8 mouse cellular contexts compared by ENCODE assay signal in genomic region chr11:78328512-78329056, GRCm38 (mm10). TPM values are rescaled to one million over a fixed set of nuclear protein-coding genes. Genes with fewer than 3 reads are reported as not detected.
A peak's percentile ranks its signal among the peaks of the same experiment; 100 is the strongest.
DNase-seq lines count a peak whose midpoint lies in the region; ATAC-seq and TF ChIP-seq lines count a peak whose summit lies in the region.

No protein-coding gene starts in this region.

- no peak overlapping the region for H3K27ac ChIP-seq in kidney, embryonic 14.5 days (ENCODE audit: low read depth, low read length)
- no peak overlapping the region for H3K27ac ChIP-seq in bone marrow macrophage, adult 2 months (ENCODE audit: insufficient read depth, low read depth, low read length)
- H3K27ac ChIP-seq in hindbrain, embryonic 12.5 days = 0 out of 2 replicates have a peak overlapping the region, but pooled peaks have one; percentile 17
- H3K27ac ChIP-seq in midbrain, embryonic 12.5 days (replicated peaks) = no peak overlapping the region

- no peaks in the 10 kb centered on the region for H3K27me3 ChIP-seq in kidney, embryonic 14.5 days (ENCODE audit: control insufficient read depth, insufficient read depth, low read length)
- no peaks in the 10 kb centered on the region for H3K27me3 ChIP-seq in hindbrain, embryonic 12.5 days
- H3K27me3 ChIP-seq in midbrain, embryonic 12.5 days = no peaks in the 10 kb centered on the region

- TF ChIP-seq POLR2A in bone marrow macrophage, adult 2 months (IDR thresholded peaks at IDR 0.05; ENCODE audit: borderline replicate concordance, low read depth, low read length) = no peak

- peak; percentile 74 for ATAC-seq in kidney, embryonic 14.5 days (ENCODE audit: low FRiP score, low TSS enrichment)
- ATAC-seq in hindbrain, embryonic 12.5 days (ENCODE audit: low FRiP score) = peak; percentile 68
- peak; percentile 78 for ATAC-seq in midbrain, embryonic 12.5 days (ENCODE audit: low FRiP score, low read depth)

- TF ChIP-seq CTCF in bone marrow macrophage, adult 2 months (IDR thresholded peaks at IDR 0.05; ENCODE audit: low read depth, low read length) = no peak

- H3K9ac ChIP-seq in kidney, embryonic 14.5 days (ENCODE audit: low read depth, low read length) = peak overlapping the region; percentile 85
- peak overlapping the region; percentile 84 for H3K9ac ChIP-seq in hindbrain, embryonic 12.5 days
- H3K9ac ChIP-seq in midbrain, embryonic 12.5 days (replicated peaks) = peak overlapping the region; percentile 89

- H3K4me3 ChIP-seq in kidney, embryonic 14.5 days (ENCODE audit: low read length) = peak overlapping the region; percentile 91
- H3K4me3 ChIP-seq in bone marrow macrophage, adult 2 months (ENCODE audit: insufficient read depth, low read length) = peak overlapping the region; percentile 66
- peak overlapping the region; percentile 92 for H3K4me3 ChIP-seq in hindbrain, embryonic 12.5 days
- peak overlapping the region; percentile 85 for H3K4me3 ChIP-seq in midbrain, embryonic 12.5 days

- no peaks in the 10 kb centered on the region for H3K9me3 ChIP-seq in kidney, embryonic 14.5 days (ENCODE audit: control insufficient read depth, low read length)
- no peaks in the 10 kb centered on the region for H3K9me3 ChIP-seq in hindbrain, embryonic 12.5 days (replicated peaks)
- H3K9me3 ChIP-seq in midbrain, embryonic 12.5 days = no peaks in the 10 kb centered on the region

- under 1% methylated on average over 38 of the region's 41 CpGs for WGBS in kidney, embryonic 14.5 days
- under 1% methylated on average over 40 of the region's 41 CpGs for WGBS in hindbrain, embryonic 12.5 days
- under 1% methylated on average over 38 of the region's 41 CpGs for WGBS in midbrain, embryonic 12.5 days

- peak overlapping the region; percentile 91 for H3K4me2 ChIP-seq in kidney, embryonic 14.5 days (replicated peaks; ENCODE audit: low read depth, low read length)
- peak overlapping the region; percentile 95 for H3K4me2 ChIP-seq in hindbrain, embryonic 12.5 days (replicated peaks)
- peak overlapping the region; percentile 93 for H3K4me2 ChIP-seq in midbrain, embryonic 12.5 days (replicated peaks)

- H3K36me3 ChIP-seq in kidney, embryonic 14.5 days (ENCODE audit: control insufficient read depth, insufficient read depth, low read length) = peaks cover 6% of the 10 kb centered on the region
- peaks cover 15% of the 10 kb centered on the region for H3K36me3 ChIP-seq in hindbrain, embryonic 12.5 days
- peaks cover 13% of the 10 kb centered on the region for H3K36me3 ChIP-seq in midbrain, embryonic 12.5 days

- peaks cover 8% of the 10 kb centered on the region; the same call in 1 of the 2 replicates for H3K4me1 ChIP-seq in kidney, embryonic 14.5 days (ENCODE audit: control insufficient read depth, insufficient read depth, low read length)
- peaks cover 13% of the 10 kb centered on the region for H3K4me1 ChIP-seq in bone marrow macrophage, adult 2 months (ENCODE audit: control insufficient read depth, insufficient read depth, low read length)
- H3K4me1 ChIP-seq in hindbrain, embryonic 12.5 days = peaks cover 11% of the 10 kb centered on the region
- H3K4me1 ChIP-seq in midbrain, embryonic 12.5 days = peaks cover 12% of the 10 kb centered on the region

- DNase-seq in kidney, postnatal 10 days = no peak
- DNase-seq in urinary bladder, postnatal 25 days (ENCODE audit: low spot score) = no peak
- no peak for DNase-seq in embryo, embryonic 10.5 days (ENCODE audit: low spot score)
- no peak for DNase-seq in ovary, postnatal 36 days (ENCODE audit: low spot score)

RNA-seq across cellular contexts. Expression of gene Pigs, which starts 0.4 kb away (rescaled TPM):
- 48.9 and 76.0 TPM in 2 replicates for polyA plus RNA-seq in kidney, embryonic 14.5 days (2014; fragmentation: Nextera tagmentation; extraction: Ambion mirVana)
- 80.8 and 85.9 TPM in 2 replicates for polyA plus RNA-seq in bone marrow macrophage, adult 2 months (2012; ENCODE audit: insufficient read depth, insufficient read length, missing spikeins)
- 76.9 and 77.1 TPM in 2 replicates for polyA plus RNA-seq in hindbrain, embryonic 12.5 days (2016; fragmentation: Nextera tagmentation; extraction: Ambion mirVana)
- polyA plus RNA-seq in midbrain, embryonic 12.5 days (2016; fragmentation: Nextera tagmentation; extraction: Ambion mirVana) = 59.9 and 67.2 TPM in 2 replicates

RNA-seq across cellular contexts. Expression of gene Aldoc, which starts 5.8 kb away (rescaled TPM):
- polyA plus RNA-seq in kidney, embryonic 14.5 days (2014; fragmentation: Nextera tagmentation; extraction: Ambion mirVana) = 2.3 and 4.3 TPM in 2 replicates
- polyA plus RNA-seq in bone marrow macrophage, adult 2 months (2012; ENCODE audit: insufficient read depth, insufficient read length, missing spikeins) = 21.9 and 31.0 TPM in 2 replicates
- polyA plus RNA-seq in hindbrain, embryonic 12.5 days (2016; fragmentation: Nextera tagmentation; extraction: Ambion mirVana) = 16.8 and 20.1 TPM in 2 replicates
- 1.8 and 4.6 TPM in 2 replicates for polyA plus RNA-seq in midbrain, embryonic 12.5 days (2016; fragmentation: Nextera tagmentation; extraction: Ambion mirVana)

RNA-seq across cellular contexts. Expression of gene Unc119, which starts 14.7 kb away (rescaled TPM):
- 49.6 and 57.1 TPM in 2 replicates for polyA plus RNA-seq in kidney, embryonic 14.5 days (2014; fragmentation: Nextera tagmentation; extraction: Ambion mirVana)
- polyA plus RNA-seq in bone marrow macrophage, adult 2 months (2012; ENCODE audit: insufficient read depth, insufficient read length, missing spikeins) = 35.5 and 38.5 TPM in 2 replicates
- polyA plus RNA-seq in hindbrain, embryonic 12.5 days (2016; fragmentation: Nextera tagmentation; extraction: Ambion mirVana) = 86.0 and 92.7 TPM in 2 replicates
- 80.0 and 80.6 TPM in 2 replicates for polyA plus RNA-seq in midbrain, embryonic 12.5 days (2016; fragmentation: Nextera tagmentation; extraction: Ambion mirVana)

RNA-seq across cellular contexts. Expression of gene Spag5, which starts 27.3 kb away (rescaled TPM):
- 35.7 and 50.9 TPM in 2 replicates for polyA plus RNA-seq in kidney, embryonic 14.5 days (2014; fragmentation: Nextera tagmentation; extraction: Ambion mirVana)
- 19.3 and 28.1 TPM in 2 replicates for polyA plus RNA-seq in bone marrow macrophage, adult 2 months (2012; ENCODE audit: insufficient read depth, insufficient read length, missing spikeins)
- polyA plus RNA-seq in hindbrain, embryonic 12.5 days (2016; fragmentation: Nextera tagmentation; extraction: Ambion mirVana) = 29.4 and 35.9 TPM in 2 replicates
- polyA plus RNA-seq in midbrain, embryonic 12.5 days (2016; fragmentation: Nextera tagmentation; extraction: Ambion mirVana) = 47.6 and 51.8 TPM in 2 replicates

RNA-seq across cellular contexts. Expression of gene BC030499, which starts 37.9 kb away (rescaled TPM):
- 0.10 and 0.47 TPM in 2 replicates for polyA plus RNA-seq in kidney, embryonic 14.5 days (2014; fragmentation: Nextera tagmentation; extraction: Ambion mirVana)
- polyA plus RNA-seq in bone marrow macrophage, adult 2 months (2012; ENCODE audit: insufficient read depth, insufficient read length, missing spikeins) = 3.5 and 4.4 TPM in 2 replicates
- 0.34 and 0.51 TPM in 2 replicates for polyA plus RNA-seq in hindbrain, embryonic 12.5 days (2016; fragmentation: Nextera tagmentation; extraction: Ambion mirVana)
- polyA plus RNA-seq in midbrain, embryonic 12.5 days (2016; fragmentation: Nextera tagmentation; extraction: Ambion mirVana) = 0.24 and 0.29 TPM in 2 replicates
